Mouse (Mus musculus) embryonic fibroblast, embryonic 13.5 days (primary cell): ENCODE results near the gene Nmrk1. TPM values are rescaled to one million over a fixed set of nuclear protein-coding genes. Genes with fewer than 3 reads are reported as not detected.

ENCODE experiments used
- H3K27ac ChIP-seq: 2 replicates; pipeline ENCODE4 v1.5.1; 2012; ENCODE audit warnings: low read length, control low read depth, inconsistent platforms; ENCODE audit not compliant: insufficient read depth
- H3K4me1 ChIP-seq: 2 replicates; pipeline ENCODE4 v1.6.1; 2011; ENCODE audit warnings: low read length; ENCODE audit not compliant: control insufficient read depth, insufficient read depth
- H3K4me3 ChIP-seq: 2 replicates; pipeline ENCODE4 v1.5.1; 2011; ENCODE audit warnings: mild to moderate bottlenecking, control low read depth, low read length; ENCODE audit not compliant: insufficient read depth
- CTCF ChIP-seq: IDR thresholded peaks from 2 replicates; pipeline ENCODE4 v1.5.1; 2011; ENCODE audit warnings: mild to moderate bottlenecking, control low read depth, low read length, moderate library complexity, borderline replicate concordance; ENCODE audit not compliant: insufficient read depth
- POLR2A ChIP-seq: IDR thresholded peaks from 2 replicates; pipeline ENCODE4 v1.6.1; 2011; ENCODE audit warnings: low read depth, mild to moderate bottlenecking, control low read depth, low read length, moderate library complexity
- polyA plus RNA-seq: library from polyadenylated mRNA; stranded (reverse); fragments of >200 nt; gene quantifications from 2 replicates; pipeline ENCODE4 v1.2.4, GENCODE M21; 2011; ENCODE audit warnings: low read depth; ENCODE audit not compliant: missing spikeins, insufficient read length

Nmrk1 gene
- polyA plus RNA-seq, 1 experiment = 17.5 TPM

- Histone ChIP-seq H3K4me1 (no peaks in the 10 kb centered on the region), H3K4me3 (no peak overlapping the region), H3K27ac (no peak overlapping the region)
- no peak for TF ChIP-seq POLR2A
- no peak for TF ChIP-seq CTCF
These were observed 27.6 kb downstream of the Nmrk1 start for GRCm38 (mm10) chr19:18659349-18659748.

- Histone ChIP-seq H3K4me3 (no peak overlapping the region), H3K27ac (no peak overlapping the region), H3K4me1 (no peaks in the 10 kb centered on the region)
- TF ChIP-seq CTCF (no peak), POLR2A (no peak)
These were observed 28.7 kb downstream of the Nmrk1 start for GRCm38 (mm10) chr19:18660466-18660865.

GRCm38 (mm10) chr19:18661683-18662082, 29.9 kb downstream of the Nmrk1 start:
- no peak overlapping the region for H3K4me3 ChIP-seq
- no peaks in the 10 kb centered on the region for H3K4me1 ChIP-seq
- no peak overlapping the region for H3K27ac ChIP-seq
- no peak for TF ChIP-seq CTCF
- no peak for TF ChIP-seq POLR2A

GRCm38 (mm10) chr19:18663904-18664303, 32.2 kb downstream of the Nmrk1 start:
- TF ChIP-seq CTCF = no peak
- TF ChIP-seq POLR2A = no peak
- no peak overlapping the region for H3K27ac ChIP-seq
- no peaks in the 10 kb centered on the region for H3K4me1 ChIP-seq
- no peak overlapping the region for H3K4me3 ChIP-seq

GRCm38 (mm10) chr19:18666966-18667365, 35.2 kb downstream of the Nmrk1 start:
- Histone ChIP-seq H3K4me1 (peaks cover 4% of the 10 kb centered on the region; the same call in 1 of the 2 replicates), H3K27ac (no peak overlapping the region), H3K4me3 (no peak overlapping the region)
- no peak for TF ChIP-seq POLR2A
- no peak for TF ChIP-seq CTCF

- Histone ChIP-seq H3K4me1 (peaks cover 10% of the 10 kb centered on the region), H3K27ac (no peak overlapping the region), H3K4me3 (no peak overlapping the region)
- TF ChIP-seq CTCF = no peak
- no peak for TF ChIP-seq POLR2A
These were observed 37.8 kb downstream of the Nmrk1 start for GRCm38 (mm10) chr19:18669551-18669950.

GRCm38 (mm10) chr19:18670608-18671007, 38.9 kb downstream of the Nmrk1 start, which contains the start of gene Carnmt1:
Carnmt1 (plus strand) TSS chr19:18670764.
- Histone ChIP-seq H3K4me1 (peaks cover 13% of the 10 kb centered on the region), H3K27ac (peak within 1 kb of the TSS; percentile 91), H3K4me3 (peak within 1 kb of the TSS; percentile 99)
- TF ChIP-seq CTCF (no peak), POLR2A (no peak; the same call in 1 of the 2 replicates)

GRCm38 (mm10) chr19:18671056-18671741, 39.4 kb downstream of the Nmrk1 start:
- Histone ChIP-seq H3K27ac (peak overlapping the region; percentile 53), H3K4me1 (peaks cover 13% of the 10 kb centered on the region), H3K4me3 (peak overlapping the region; percentile 99)
- TF ChIP-seq POLR2A (no peak), CTCF (no peak)

GRCm38 (mm10) chr19:18672498-18672897, 40.7 kb downstream of the Nmrk1 start:
- Histone ChIP-seq H3K4me3 (peak overlapping the region; percentile 99; the same call in 1 of the 2 replicates), H3K27ac (no peak overlapping the region)

GRCm38 (mm10) chr19:18673116-18673515, 41.4 kb downstream of the Nmrk1 start:
- peaks cover 13% of the 10 kb centered on the region for H3K4me1 ChIP-seq
- TF ChIP-seq CTCF (no peak), POLR2A (no peak)
- peak overlapping the region; percentile 99 for H3K4me3 ChIP-seq
- H3K27ac ChIP-seq = no peak overlapping the region

More at GRCm38 (mm10) chr19:18672498-18672897, 40.7 kb downstream of the Nmrk1 start:
- no peak for TF ChIP-seq POLR2A
- TF ChIP-seq CTCF = no peak
- peaks cover 13% of the 10 kb centered on the region for H3K4me1 ChIP-seq

- no peak overlapping the region for H3K27ac ChIP-seq
- no peak overlapping the region for H3K4me3 ChIP-seq
- no peaks in the 10 kb centered on the region for H3K4me1 ChIP-seq
- TF ChIP-seq POLR2A = no peak
- no peak for TF ChIP-seq CTCF
These were observed 50.4 kb downstream of the Nmrk1 start for GRCm38 (mm10) chr19:18682142-18682541.
